Comparison of ENCODE assay signal across 9 mouse cellular contexts in the genomic region with DNA sequence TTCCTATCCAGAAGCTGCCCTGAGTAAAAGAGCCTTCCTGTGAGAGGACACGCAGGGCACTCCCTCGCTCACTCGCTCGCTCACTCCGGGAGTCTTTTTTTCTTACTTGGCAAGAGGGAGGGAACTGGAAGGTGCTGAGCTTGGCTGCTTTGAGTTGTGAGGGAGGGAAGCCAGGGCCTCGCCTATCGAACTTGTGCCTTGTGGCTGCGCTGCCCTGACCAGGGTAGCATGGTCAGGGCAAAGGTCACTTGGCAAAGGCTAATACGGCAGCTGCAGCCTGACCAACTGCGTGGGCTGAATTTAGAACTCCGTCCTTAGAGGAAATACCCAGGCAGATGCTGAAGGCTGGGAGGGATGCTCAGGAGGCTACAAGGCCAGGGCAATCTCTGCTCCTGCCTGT. TPM values are rescaled to one million over a fixed set of nuclear protein-coding genes. Genes with fewer than 3 reads are reported as not detected.
DNase-seq lines count a peak whose midpoint lies in the region; ATAC-seq and TF ChIP-seq lines count a peak whose summit lies in the region.
"Had no signal": no experiment of that assay in that cellular context is flagged by ENCODE, and none has a peak within 500 bp of the region (broad histone marks: within the 10 kb centered on the region; RNA-seq: fewer than 3 reads in every experiment).

No protein-coding gene starts in this region.

- H3K9me3 ChIP-seq in hindbrain, embryonic 16.5 days (ENCODE audit: control insufficient read depth, low read length) = no peaks in the 10 kb centered on the region
- no peaks in the 10 kb centered on the region for H3K9me3 ChIP-seq in hindbrain, embryonic 14.5 days (ENCODE audit: control insufficient read depth, low read length)
- H3K9me3 ChIP-seq in heart, postnatal 0 days (replicated peaks; ENCODE audit: control insufficient read depth, low read length) = no peaks in the 10 kb centered on the region
- H3K9me3 ChIP-seq in limb, embryonic 11.5 days (ENCODE audit: control insufficient read depth, low read length) = no peaks in the 10 kb centered on the region
- H3K9me3 ChIP-seq in stomach, embryonic 14.5 days (ENCODE audit: control insufficient read depth, low read depth, low read length) = no peaks in the 10 kb centered on the region

- H3K27ac ChIP-seq in hindbrain, embryonic 16.5 days (ENCODE audit: low read depth, low read length) = no peak overlapping the region
- H3K27ac ChIP-seq in hindbrain, embryonic 14.5 days = no peak overlapping the region
- H3K27ac ChIP-seq in heart, postnatal 0 days (ENCODE audit: low read depth) = peak overlapping the region; percentile 97
- H3K27ac ChIP-seq in limb, embryonic 11.5 days (replicated peaks; ENCODE audit: low read depth, low read length) = no peak overlapping the region
- H3K27ac ChIP-seq in stomach, embryonic 14.5 days (ENCODE audit: low read length) = peak overlapping the region; percentile 57; the same call in 1 of the 2 replicates

- no peaks in the 10 kb centered on the region for H3K27me3 ChIP-seq in hindbrain, embryonic 16.5 days (replicated peaks; ENCODE audit: control insufficient read depth, insufficient read depth, low read length)
- no peaks in the 10 kb centered on the region for H3K27me3 ChIP-seq in hindbrain, embryonic 14.5 days (ENCODE audit: control insufficient read depth, insufficient read depth, low read length)
- H3K27me3 ChIP-seq in heart, postnatal 0 days (ENCODE audit: control insufficient read depth, insufficient read depth, low read length) = no peaks in the 10 kb centered on the region
- no peaks in the 10 kb centered on the region for H3K27me3 ChIP-seq in limb, embryonic 11.5 days (ENCODE audit: control insufficient read depth, insufficient read depth, low read length)
- no peaks in the 10 kb centered on the region for H3K27me3 ChIP-seq in stomach, embryonic 14.5 days (ENCODE audit: control insufficient read depth, insufficient read depth, low read length)

- H3K4me3 ChIP-seq in hindbrain, embryonic 16.5 days (ENCODE audit: low read length) = no peak overlapping the region
- no peak overlapping the region for H3K4me3 ChIP-seq in hindbrain, embryonic 14.5 days (replicated peaks; ENCODE audit: low read length)
- H3K4me3 ChIP-seq in heart, postnatal 0 days (ENCODE audit: low read depth, low read length) = no peak overlapping the region
- no peak overlapping the region for H3K4me3 ChIP-seq in limb, embryonic 11.5 days (ENCODE audit: low read depth, low read length)
- H3K4me3 ChIP-seq in stomach, embryonic 14.5 days (ENCODE audit: low read depth, low read length) = no peak overlapping the region

- ATAC-seq in hindbrain, embryonic 16.5 days = peak; percentile 15; the same call in 1 of the 2 replicates
- ATAC-seq in hindbrain, embryonic 14.5 days (ENCODE audit: low FRiP score) = no peak
- ATAC-seq in heart, postnatal 0 days (ENCODE audit: insufficient read depth, low read depth) = no peak
- ATAC-seq in limb, embryonic 11.5 days (ENCODE audit: insufficient number of reproducible peaks, low FRiP score, low TSS enrichment, low read depth) = no peak
- no peak for ATAC-seq in stomach, embryonic 14.5 days (ENCODE audit: insufficient number of reproducible peaks, insufficient read depth, low FRiP score, low read depth)
- ATAC-seq in megakaryocyte progenitor cell, adult 5-6 weeks (replicated peaks; ENCODE audit: poor library complexity) = no peak

- H3K4me2 ChIP-seq in hindbrain, embryonic 16.5 days (ENCODE audit: low read length) = no peak overlapping the region
- H3K4me2 ChIP-seq in hindbrain, embryonic 14.5 days (replicated peaks) = no peak overlapping the region
- H3K4me2 ChIP-seq in heart, postnatal 0 days (ENCODE audit: low read depth, low read length) = no peak overlapping the region
- H3K4me2 ChIP-seq in limb, embryonic 11.5 days (ENCODE audit: low read depth, severe bottlenecking) = no peak overlapping the region
- H3K4me2 ChIP-seq in stomach, embryonic 14.5 days (replicated peaks; ENCODE audit: low read depth, low read length) = no peak overlapping the region

- WGBS in hindbrain, embryonic 16.5 days = 38% methylated on average over 11 of the region's 11 CpGs
- 46% methylated on average over 11 of the region's 11 CpGs for WGBS in hindbrain, embryonic 14.5 days
- WGBS in heart, postnatal 0 days = 10% methylated on average over 11 of the region's 11 CpGs
- WGBS in limb, embryonic 11.5 days = 55% methylated on average over 11 of the region's 11 CpGs
- 46% methylated on average over 11 of the region's 11 CpGs for WGBS in stomach, embryonic 14.5 days

- H3K4me1 ChIP-seq in hindbrain, embryonic 16.5 days (ENCODE audit: control insufficient read depth, insufficient read depth, low read depth, low read length) = peaks cover 21% of the 10 kb centered on the region
- H3K4me1 ChIP-seq in hindbrain, embryonic 14.5 days (replicated peaks; ENCODE audit: control insufficient read depth, insufficient read depth, low read length) = peaks cover 12% of the 10 kb centered on the region
- peaks cover 61% of the 10 kb centered on the region for H3K4me1 ChIP-seq in heart, postnatal 0 days (ENCODE audit: control insufficient read depth, insufficient read depth)
- peaks cover 14% of the 10 kb centered on the region for H3K4me1 ChIP-seq in limb, embryonic 11.5 days (ENCODE audit: control insufficient read depth, insufficient read depth, low read length)
- peaks cover 24% of the 10 kb centered on the region for H3K4me1 ChIP-seq in stomach, embryonic 14.5 days (ENCODE audit: control insufficient read depth, insufficient read depth, low read length)

- no peaks in the 10 kb centered on the region for H3K36me3 ChIP-seq in hindbrain, embryonic 16.5 days (ENCODE audit: control insufficient read depth, insufficient read depth, low read length)
- H3K36me3 ChIP-seq in hindbrain, embryonic 14.5 days (replicated peaks; ENCODE audit: control insufficient read depth, insufficient read depth) = no peaks in the 10 kb centered on the region
- no peaks in the 10 kb centered on the region for H3K36me3 ChIP-seq in heart, postnatal 0 days (replicated peaks; ENCODE audit: control insufficient read depth, insufficient read depth, low read length)
- H3K36me3 ChIP-seq in limb, embryonic 11.5 days (ENCODE audit: control insufficient read depth, insufficient read depth, low read length) = 0 out of 2 replicates have a peak, but pooled peaks cover 2% of the 10 kb centered on the region
- H3K36me3 ChIP-seq in stomach, embryonic 14.5 days (ENCODE audit: control insufficient read depth, insufficient read depth, low read length) = no peaks in the 10 kb centered on the region

- TF ChIP-seq EP300 in heart, postnatal 0 days (IDR thresholded peaks at IDR 0.05; ENCODE audit: low read depth) = no peak

- H3K9ac ChIP-seq in hindbrain, embryonic 16.5 days (ENCODE audit: low read depth, low read length) = 0 out of 2 replicates have a peak overlapping the region, but pooled peaks have one; percentile 21
- no peak overlapping the region for H3K9ac ChIP-seq in hindbrain, embryonic 14.5 days
- 0 out of 2 replicates have a peak overlapping the region, but pooled peaks have one; percentile 1 for H3K9ac ChIP-seq in heart, postnatal 0 days (replicated peaks; ENCODE audit: low read depth, low read length)
- 0 out of 2 replicates have a peak overlapping the region, but pooled peaks have one; percentile 27 for H3K9ac ChIP-seq in limb, embryonic 11.5 days (ENCODE audit: low read length)
- H3K9ac ChIP-seq in stomach, embryonic 14.5 days (replicated peaks; ENCODE audit: low read depth, low read length) = no peak overlapping the region

- TF ChIP-seq CTCF in heart, postnatal 0 days (IDR thresholded peaks at IDR 0.05; ENCODE audit: low read depth) = no peak

- DNase-seq in hindbrain, embryonic 14.5 days (ENCODE audit: low spot score) = no peak
- DNase-seq in cerebellum, adult 9-10 months = peak; percentile 53
- DNase-seq in heart, postnatal 0 days (ENCODE audit: low spot score) = peak; percentile 55
- DNase-seq in limb, embryonic 11.5 days (ENCODE audit: low spot score) = no peak
- DNase-seq in thymus, postnatal 14 days = no peak

RNA-seq across cellular contexts. Expression of a gene that starts 21.1 kb away (rescaled TPM):
- polyA plus RNA-seq in hindbrain, embryonic 16.5 days (2015; fragmentation: Nextera tagmentation; extraction: Ambion mirVana) = 7.1 and 10.7 TPM in 2 replicates
- 10.9 and 11.9 TPM in 2 replicates for polyA plus RNA-seq in hindbrain, embryonic 14.5 days (2014; fragmentation: Nextera tagmentation; extraction: Ambion mirVana)
- total RNA-seq in heart, postnatal 0 days (2014; rRNA removed; ENCODE audit: low replicate concordance) = 8.9 and 10.8 TPM in 2 replicates
- polyA plus RNA-seq in heart, postnatal 0 days (2015; fragmentation: Nextera tagmentation; extraction: Ambion mirVana) = 10.1 and 11.7 TPM in 2 replicates
- 33.8 and 34.2 TPM in 2 replicates for polyA plus RNA-seq in limb, embryonic 11.5 days (2014; fragmentation: Nextera tagmentation; extraction: Ambion mirVana)
- polyA plus RNA-seq in stomach, embryonic 14.5 days (2014; fragmentation: Nextera tagmentation; extraction: Ambion mirVana) = 18.1 and 20.0 TPM in 2 replicates
- 0.12 and 0.37 TPM in 2 replicates for total RNA-seq in megakaryocyte progenitor cell, adult 5-6 weeks (2015)
- total RNA-seq in megakaryocyte progenitor cell, adult 5-6 weeks (2017) = 0.17 and 0.20 TPM in 2 replicates

RNA-seq across cellular contexts. Expression of a gene that starts 37.1 kb away (rescaled TPM):
- 2.2 and 3.3 TPM in 2 replicates for polyA plus RNA-seq in hindbrain, embryonic 16.5 days (2015; fragmentation: Nextera tagmentation; extraction: Ambion mirVana)
- 2.2 and 3.3 TPM in 2 replicates for polyA plus RNA-seq in hindbrain, embryonic 14.5 days (2014; fragmentation: Nextera tagmentation; extraction: Ambion mirVana)
- 0.08 and 1.0 TPM in 2 replicates for total RNA-seq in heart, postnatal 0 days (2014; rRNA removed; ENCODE audit: low replicate concordance)
- polyA plus RNA-seq in heart, postnatal 0 days (2015; fragmentation: Nextera tagmentation; extraction: Ambion mirVana) = 4.8 and 5.5 TPM in 2 replicates
- polyA plus RNA-seq in limb, embryonic 11.5 days (2014; fragmentation: Nextera tagmentation; extraction: Ambion mirVana) = 7.7 and 9.2 TPM in 2 replicates
- 4.1 and 6.2 TPM in 2 replicates for polyA plus RNA-seq in stomach, embryonic 14.5 days (2014; fragmentation: Nextera tagmentation; extraction: Ambion mirVana)
- not detected in 2 replicates for total RNA-seq in megakaryocyte progenitor cell, adult 5-6 weeks (2015)
- total RNA-seq in megakaryocyte progenitor cell, adult 5-6 weeks (2017) = not detected in 2 replicates

RNA-seq across cellular contexts. Expression of a gene that starts 51.6 kb away (rescaled TPM):
- not detected in 2 replicates for polyA plus RNA-seq in hindbrain, embryonic 16.5 days (2015; fragmentation: Nextera tagmentation; extraction: Ambion mirVana)
- polyA plus RNA-seq in hindbrain, embryonic 14.5 days (2014; fragmentation: Nextera tagmentation; extraction: Ambion mirVana) = not detected in 2 replicates
- total RNA-seq in heart, postnatal 0 days (2014; rRNA removed; ENCODE audit: low replicate concordance) = not detected in 2 replicates
- polyA plus RNA-seq in heart, postnatal 0 days (2015; fragmentation: Nextera tagmentation; extraction: Ambion mirVana) = not detected in 2 replicates
- polyA plus RNA-seq in limb, embryonic 11.5 days (2014; fragmentation: Nextera tagmentation; extraction: Ambion mirVana) = not detected in 2 replicates
- polyA plus RNA-seq in stomach, embryonic 14.5 days (2014; fragmentation: Nextera tagmentation; extraction: Ambion mirVana) = not detected in 2 replicates
- total RNA-seq in megakaryocyte progenitor cell, adult 5-6 weeks (2015) = not detected in 2 replicates
- total RNA-seq in megakaryocyte progenitor cell, adult 5-6 weeks (2017) = not detected in 2 replicates
- polyA plus RNA-seq: limb, embryonic 14.5 days had no signal

Comparison
In these comparisons a context has a peak if more than half of its experiments do, and no peak if none do; other contexts are left out.
1. H3K9ac ChIP-seq: peak in hindbrain, embryonic 16.5 days (single experiment), heart, postnatal 0 days (single experiment) and limb, embryonic 11.5 days (single experiment); none in hindbrain, embryonic 14.5 days (single experiment) and stomach, embryonic 14.5 days (single experiment).
2. H3K27ac ChIP-seq: peak in heart, postnatal 0 days (single experiment) and stomach, embryonic 14.5 days (single experiment); none in hindbrain, embryonic 16.5 days (single experiment), hindbrain, embryonic 14.5 days (single experiment) and limb, embryonic 11.5 days (single experiment).
3. DNase-seq: peak in cerebellum, adult 9-10 months (single experiment) and heart, postnatal 0 days (single experiment); none in hindbrain, embryonic 14.5 days (single experiment), limb, embryonic 11.5 days (single experiment) and thymus, postnatal 14 days (single experiment).